Mouse (Mus musculus) myocyte (in vitro differentiated cells): Measurements from ENCODE around the gene Ica1. TPM values are rescaled to one million over a fixed set of nuclear protein-coding genes. Genes with fewer than 3 reads are reported as not detected.

Source experiments
- H3K27me3 ChIP-seq: one replicate; pipeline ENCODE4 v1.6.1; 2011; ENCODE audit not compliant: control insufficient read depth, insufficient read depth, insufficient read length
- H3K36me3 ChIP-seq: one replicate; pipeline ENCODE4 v1.6.1; 2011; ENCODE audit not compliant: control insufficient read depth, insufficient read depth
- H3K4me2 ChIP-seq: one replicate; pipeline ENCODE4 v1.6.1; 2011; ENCODE audit warnings: low read depth, control low read depth
- H3K4me3 ChIP-seq: one replicate; pipeline ENCODE4 v1.5.1; 2011; ENCODE audit warnings: mild to moderate bottlenecking, control low read depth, moderate library complexity
- H3K79me2 ChIP-seq: one replicate; pipeline ENCODE4 v1.6.1; 2011; ENCODE audit not compliant: control insufficient read depth, insufficient read depth
- H3ac ChIP-seq: one replicate; pipeline ENCODE4 v1.6.1; 2011; ENCODE audit not compliant: control insufficient read depth, insufficient read length
- CEBPB ChIP-seq: IDR thresholded peaks from 2 replicates; pipeline ENCODE4 v1.6.1; 2011; ENCODE audit warnings: mild to moderate bottlenecking, moderate library complexity; ENCODE audit not compliant: poor library complexity, insufficient read depth, severe bottlenecking
- E2F4 ChIP-seq: IDR thresholded peaks from one replicate; pipeline ENCODE4 v1.6.1; 2011; ENCODE audit warnings: mild to moderate bottlenecking, control low read depth, moderate library complexity; ENCODE audit not compliant: insufficient read depth
- MAX ChIP-seq: IDR thresholded peaks from one replicate; pipeline ENCODE4 v1.6.1; 2011; ENCODE audit warnings: low read depth, mild to moderate bottlenecking, control low read depth
- MYOD1 ChIP-seq, 3 experiments: IDR thresholded peaks; one replicate each; pipeline ENCODE4 v1.6.1; 2011; ENCODE audit warnings: control low read depth in 2 of 3, low read depth in 2 of 3, mild to moderate bottlenecking in 2 of 3, moderate library complexity in 1 of 3; ENCODE audit not compliant: insufficient read length in 2 of 3, control insufficient read depth in 1 of 3
- MYOG ChIP-seq, 3 experiments: IDR thresholded peaks; one replicate each; pipeline ENCODE4 v1.6.1; 2011; ENCODE audit warnings: control low read depth in 2 of 3, low read depth in 2 of 3, mild to moderate bottlenecking in 2 of 3; ENCODE audit not compliant: insufficient read length in 2 of 3, control insufficient read depth in 1 of 3, insufficient read depth in 1 of 3
- POLR2A ChIP-seq: IDR thresholded peaks from one replicate; pipeline ENCODE4 v1.6.1; 2011; ENCODE audit warnings: low read depth, mild to moderate bottlenecking, control low read depth, moderate library complexity; ENCODE audit not compliant: insufficient read length
- POLR2AphosphoS2 ChIP-seq: IDR thresholded peaks from one replicate; pipeline ENCODE4 v1.6.1; 2011; ENCODE audit warnings: low read depth, control low read depth; ENCODE audit not compliant: insufficient read length
- REST ChIP-seq: IDR thresholded peaks from one replicate; pipeline ENCODE4 v1.6.1; 2011; ENCODE audit warnings: mild to moderate bottlenecking, control low read depth, moderate library complexity; ENCODE audit not compliant: insufficient read depth, insufficient read length
- SRF ChIP-seq: IDR thresholded peaks from one replicate; pipeline ENCODE4 v1.6.1; 2011; ENCODE audit warnings: low read depth; ENCODE audit not compliant: control insufficient read depth, insufficient read length
- TCF12 ChIP-seq: IDR thresholded peaks from one replicate; pipeline ENCODE4 v1.6.1; 2011; ENCODE audit warnings: mild to moderate bottlenecking, control low read depth; ENCODE audit not compliant: poor library complexity, insufficient read depth, severe bottlenecking
- TCF3 ChIP-seq: IDR thresholded peaks from one replicate; pipeline ENCODE4 v1.6.1; 2011; ENCODE audit warnings: low read depth, control low read depth; ENCODE audit not compliant: insufficient read length
- USF1 ChIP-seq: IDR thresholded peaks from one replicate; pipeline ENCODE4 v1.6.1; 2011; ENCODE audit warnings: low read depth, mild to moderate bottlenecking, control low read depth, moderate library complexity
- polyA plus RNA-seq: library from polyadenylated mRNA; unstranded; fragments of >200 nt; fragmentation: generic; extraction: Trizol; gene quantifications from one replicate; pipeline ENCODE4 v1.2.1, GENCODE M21; 2012; ENCODE audit warnings: missing spikeins

Gene Ica1
- polyA plus RNA-seq, 1 experiment = 6.0 TPM

- H3ac ChIP-seq = no peak overlapping the region
- no peak for TF ChIP-seq TCF12
- peak in 1 of 3 experiments; percentile 2 for TF ChIP-seq MYOG (IDR thresholded peaks at IDR 0.05; ENCODE audit: control insufficient read depth in 1 of 3, insufficient read depth in 1 of 3, insufficient read length in 2 of 3, low read depth in 2 of 3)
- H3K27me3 ChIP-seq = no peaks in the 10 kb centered on the region
- no peak overlapping the region for H3K4me2 ChIP-seq
- no peaks in the 10 kb centered on the region for H3K36me3 ChIP-seq
- H3K4me3 ChIP-seq = no peak overlapping the region
- H3K79me2 ChIP-seq = no peaks in the 10 kb centered on the region
These were observed 130.6 kb downstream of the Ica1 start for GRCm38 (mm10) chr6:8647513-8648184.

- H3K27me3 ChIP-seq = no peaks in the 10 kb centered on the region
- TF ChIP-seq MAX (no peak), USF1 (no peak), REST (no peak), POLR2A (no peak), E2F4 (no peak), POLR2AphosphoS2 (no peak), TCF3 (no peak), CEBPB (no peak), TCF12 (no peak), SRF (no peak)
- no peak overlapping the region for H3K4me2 ChIP-seq
- H3K36me3 ChIP-seq = no peaks in the 10 kb centered on the region
- H3K79me2 ChIP-seq = no peaks in the 10 kb centered on the region
- H3K4me3 ChIP-seq = no peak overlapping the region
- H3ac ChIP-seq = no peak overlapping the region
These were observed 132.6 kb downstream of the Ica1 start for GRCm38 (mm10) chr6:8645708-8646107.

GRCm38 (mm10) chr6:8644703-8645102 is 133.6 kb downstream of the Ica1 start:
- TF ChIP-seq REST (no peak), MYOD1 (IDR thresholded peaks at IDR 0.05; ENCODE audit: control insufficient read depth in 1 of 3, insufficient read length in 2 of 3, low read depth in 2 of 3) (no peak), TCF3 (no peak), MAX (no peak), POLR2AphosphoS2 (no peak), CEBPB (no peak), SRF (no peak), E2F4 (no peak), TCF12 (no peak), USF1 (no peak), MYOG (IDR thresholded peaks at IDR 0.05; ENCODE audit: control insufficient read depth in 1 of 3, insufficient read depth in 1 of 3, insufficient read length in 2 of 3, low read depth in 2 of 3) (no peak), POLR2A (no peak)
- Histone ChIP-seq H3K4me2 (no peak overlapping the region), H3ac (no peak overlapping the region), H3K4me3 (no peak overlapping the region), H3K36me3 (no peaks in the 10 kb centered on the region), H3K79me2 (no peaks in the 10 kb centered on the region), H3K27me3 (no peaks in the 10 kb centered on the region)

- Histone ChIP-seq H3K79me2 (no peaks in the 10 kb centered on the region), H3K4me3 (no peak overlapping the region), H3K36me3 (no peaks in the 10 kb centered on the region), H3K4me2 (no peak overlapping the region), H3ac (no peak overlapping the region), H3K27me3 (no peaks in the 10 kb centered on the region)
- TF ChIP-seq MAX (no peak), CEBPB (no peak), USF1 (no peak), SRF (no peak), MYOD1 (IDR thresholded peaks at IDR 0.05; ENCODE audit: control insufficient read depth in 1 of 3, insufficient read length in 2 of 3, low read depth in 2 of 3) (no peak), MYOG (IDR thresholded peaks at IDR 0.05; ENCODE audit: control insufficient read depth in 1 of 3, insufficient read depth in 1 of 3, insufficient read length in 2 of 3, low read depth in 2 of 3) (no peak), REST (no peak), POLR2A (no peak), TCF3 (no peak)
These were observed 137.4 kb downstream of the Ica1 start for GRCm38 (mm10) chr6:8640863-8641262.

GRCm38 (mm10) chr6:8639526-8639925 is 138.8 kb downstream of the Ica1 start:
- Histone ChIP-seq H3K4me2 (no peak overlapping the region), H3K36me3 (no peaks in the 10 kb centered on the region), H3ac (no peak overlapping the region), H3K4me3 (no peak overlapping the region), H3K79me2 (no peaks in the 10 kb centered on the region), H3K27me3 (no peaks in the 10 kb centered on the region)
- TF ChIP-seq REST (no peak), POLR2A (no peak), E2F4 (no peak), USF1 (no peak), TCF3 (no peak), TCF12 (no peak), MYOG (IDR thresholded peaks at IDR 0.05; ENCODE audit: control insufficient read depth in 1 of 3, insufficient read depth in 1 of 3, insufficient read length in 2 of 3, low read depth in 2 of 3) (no peak), SRF (no peak), MYOD1 (IDR thresholded peaks at IDR 0.05; ENCODE audit: control insufficient read depth in 1 of 3, insufficient read length in 2 of 3, low read depth in 2 of 3) (no peak)
